Mouse (Mus musculus): ENCODE measurements around the gene Gja5.

GRCm38 (mm10) chr3:97025226-97025625 lies 120.7 kb downstream of the Gja5 start:
- TF ChIP-seq CHD2 (IDR thresholded peaks at IDR 0.05; ENCODE audit: low read depth, low read length) (no peak), ZC3H11A (IDR thresholded peaks at IDR 0.05; ENCODE audit: borderline replicate concordance, low read depth, low read length) (no peak)
